Mouse (Mus musculus) limb, embryonic 11.5 days (tissue): ENCODE results near the gene Gabrd. TPM values are rescaled to one million over a fixed set of nuclear protein-coding genes. Genes with fewer than 3 reads are reported as not detected.
A peak's percentile ranks its signal among the peaks of the same experiment; 100 is the strongest.

Experiments
- ATAC-seq: fragments of 200-750 bp; cut with Nextera tagmentation; 2 replicates; pipeline ENCODE4 v1.8.0; 2017; ENCODE audit warnings: low read depth; ENCODE audit not compliant: insufficient number of reproducible peaks, low FRiP score, low TSS enrichment
- DNase-seq: peaks from one replicate; pipeline ENCODE4 v3.0.0-alpha.2; 2015; ENCODE audit warnings: low spot score
- H3K27ac ChIP-seq: fragments of 300-500 bp; sonication (generic); replicated peaks from 2 replicates; pipeline ENCODE4 v1.5.1; 2014; ENCODE audit warnings: low read depth, mild to moderate bottlenecking, low read length
- H3K27me3 ChIP-seq: fragments of 300-500 bp; sonication (generic); 2 replicates; pipeline ENCODE4 v1.6.1; 2014; ENCODE audit warnings: mild to moderate bottlenecking, low read length, mixed read lengths; ENCODE audit not compliant: control insufficient read depth, insufficient read depth
- H3K36me3 ChIP-seq: fragments of 300-500 bp; sonication (generic); 2 replicates; pipeline ENCODE4 v1.6.1; 2014; ENCODE audit warnings: mild to moderate bottlenecking, low read length, moderate library complexity, mixed read lengths; ENCODE audit not compliant: control insufficient read depth, insufficient read depth
- H3K4me1 ChIP-seq: fragments of 300-500 bp; sonication (generic); 2 replicates; pipeline ENCODE4 v1.6.1; 2014; ENCODE audit warnings: low read length, mixed read lengths; ENCODE audit not compliant: control insufficient read depth, insufficient read depth
- H3K4me2 ChIP-seq: fragments of 300-500 bp; sonication (generic); 2 replicates; pipeline ENCODE4 v1.6.1; 2014; ENCODE audit warnings: low read depth, mild to moderate bottlenecking, moderate library complexity; ENCODE audit not compliant: severe bottlenecking
- H3K4me3 ChIP-seq: fragments of 300-500 bp; sonication (generic); 2 replicates; pipeline ENCODE4 v1.5.1; 2014; ENCODE audit warnings: low read depth, low read length
- H3K9ac ChIP-seq: fragments of 300-500 bp; sonication (generic); 2 replicates; pipeline ENCODE4 v1.6.1; 2014; ENCODE audit warnings: mild to moderate bottlenecking, low read length
- H3K9me3 ChIP-seq: fragments of 300-500 bp; sonication (generic); 2 replicates; pipeline ENCODE4 v1.6.1; 2016; ENCODE audit warnings: low read length; ENCODE audit not compliant: control insufficient read depth
- WGBS: fragments of 180-500 bp; shearing (Covaris S2); extraction: QIAGEN DNeasy Blood & Tissue Kit; methylation state at CpG from one replicate; pipeline ENCODE4 v1.1.7; 2014; 5-methylcytosine and 5-hydroxymethylcytosine counted together
- polyA plus RNA-seq: library from polyadenylated mRNA; unstranded; fragments of >200 nt; fragmentation: Nextera tagmentation; extraction: Ambion mirVana; gene quantifications from 2 replicates; pipeline ENCODE4 v1.2.1, GENCODE M21; 2014

Gabrd gene
- polyA plus RNA-seq, 1 experiment from 2014 or later, result 0.08 TPM

DNA sequence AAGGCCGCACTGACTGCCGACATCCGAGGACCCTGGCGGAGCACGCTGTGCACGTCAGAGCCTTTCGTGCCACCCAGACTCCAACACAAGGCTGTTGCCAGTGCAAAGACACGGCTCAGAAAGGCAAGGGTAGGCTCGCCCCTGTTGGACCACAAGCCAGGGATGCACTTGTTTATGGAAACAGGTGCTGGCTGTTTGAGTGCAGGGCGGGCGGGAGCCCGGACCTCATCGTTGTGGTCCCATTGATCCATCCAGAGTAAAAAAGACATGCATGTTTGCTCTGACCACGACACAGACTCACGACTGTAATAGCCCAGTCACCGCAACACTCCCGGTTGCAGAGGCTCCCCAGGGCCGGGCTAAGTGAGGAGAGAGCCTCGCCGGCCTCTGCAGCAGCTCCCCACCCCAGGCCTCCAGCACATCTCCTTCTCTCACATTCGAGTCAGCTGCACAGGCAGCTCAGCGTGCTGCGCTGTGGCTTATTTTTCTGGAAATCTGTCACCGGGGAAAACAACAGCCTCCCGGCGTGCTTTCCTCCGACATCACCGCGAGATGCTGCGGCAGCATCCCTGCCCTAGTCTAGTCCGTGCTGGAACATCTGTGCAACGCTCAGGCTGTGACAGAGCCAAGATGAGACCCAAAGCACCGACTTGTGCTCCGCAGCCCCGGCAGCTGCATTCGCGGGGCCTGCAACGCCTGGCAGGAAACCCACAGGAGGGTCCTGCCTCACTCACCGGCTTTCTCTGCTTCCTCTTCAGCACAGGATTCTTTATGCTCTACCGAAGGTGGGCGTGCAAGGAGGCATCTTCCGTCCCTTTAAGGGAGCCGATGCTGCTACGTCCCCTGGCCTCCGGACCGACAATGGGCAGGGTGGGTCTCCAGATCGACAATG lies 53.0 kb downstream of the Gabrd start:
- Histone ChIP-seq H3K4me2 (peak overlapping the region; percentile 92), H3K9me3 (no peaks in the 10 kb centered on the region), H3K9ac (peak overlapping the region; percentile 67), H3K27me3 (peaks cover 19% of the 10 kb centered on the region), H3K36me3 (no peaks in the 10 kb centered on the region), H3K4me3 (peak overlapping the region; percentile 54), H3K27ac (no peak overlapping the region), H3K4me1 (peaks cover 6% of the 10 kb centered on the region; the same call in 1 of the 2 replicates)
- ATAC-seq, result peak; percentile 51; the same call in 1 of the 2 replicates
- peak; percentile 51 for DNase-seq
- 12% methylated on average over 47 of the region's 47 CpGs for WGBS

DNA sequence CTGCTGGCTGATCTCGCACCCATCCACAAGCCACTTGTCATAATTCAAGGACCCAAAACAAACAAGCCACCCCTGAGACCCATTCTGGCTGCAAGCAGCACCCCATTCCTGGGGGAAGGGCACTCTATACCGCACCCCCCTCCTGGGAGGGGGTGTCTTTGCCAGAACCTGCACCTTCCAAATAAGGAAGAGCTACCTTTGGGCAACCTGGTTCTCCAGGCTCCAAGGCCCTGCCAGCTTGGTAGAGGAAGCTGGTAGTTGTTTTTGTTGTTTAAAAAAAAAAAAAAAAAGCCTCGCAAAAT lies 53.7 kb downstream of the Gabrd start:
- H3K4me3 ChIP-seq, result peak overlapping the region; percentile 54; the same call in 1 of the 2 replicates
- WGBS, result 61% methylated on average over 3 of the region's 3 CpGs
- H3K9ac ChIP-seq, result no peak overlapping the region

DNA sequence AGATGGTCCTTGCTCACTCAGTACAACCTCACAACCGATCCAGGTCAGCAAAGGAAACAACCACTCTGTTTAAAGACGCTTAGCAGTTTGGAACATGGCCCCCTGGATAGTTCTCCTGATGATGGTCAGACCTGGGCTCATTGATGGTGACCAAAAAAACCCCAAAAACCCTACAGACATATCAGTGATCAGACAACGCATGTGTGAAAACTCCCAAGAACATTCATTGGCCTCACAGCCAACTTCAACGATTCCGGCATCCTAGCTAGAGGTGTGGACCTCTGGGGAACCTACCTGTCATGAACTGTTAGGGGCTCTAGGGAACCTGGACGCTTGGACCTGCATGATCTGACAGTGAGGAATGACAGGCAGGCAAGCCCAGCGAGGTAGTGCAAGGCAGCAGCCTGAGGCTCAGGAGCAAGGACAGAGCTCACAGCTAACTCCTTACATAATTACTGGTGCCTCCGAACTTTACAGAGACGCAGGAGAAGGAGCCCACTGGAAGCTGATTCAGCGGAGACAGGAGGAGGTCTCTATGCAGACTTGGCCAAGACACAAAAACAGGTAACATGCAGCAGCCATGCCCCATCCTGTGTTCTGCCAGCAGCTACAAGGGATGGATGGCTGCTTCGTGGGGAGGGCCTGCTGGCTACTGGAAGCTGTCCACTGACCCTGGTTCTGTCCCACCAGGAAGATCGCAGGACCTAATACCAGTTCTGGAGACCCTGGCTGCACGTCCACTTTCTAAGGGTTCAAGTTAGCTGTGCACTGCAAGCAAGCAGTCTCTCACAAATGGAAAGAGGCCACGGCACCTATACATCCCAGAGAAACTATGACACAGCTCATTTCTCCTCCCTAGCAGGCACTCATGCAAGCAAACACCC lies 54.3 kb downstream of the Gabrd start:
- Histone ChIP-seq H3K9ac (no peak overlapping the region), H3K36me3 (no peaks in the 10 kb centered on the region), H3K4me2 (no peak overlapping the region), H3K27ac (no peak overlapping the region), H3K27me3 (peaks cover 19% of the 10 kb centered on the region), H3K4me3 (no peak overlapping the region), H3K9me3 (no peaks in the 10 kb centered on the region), H3K4me1 (peaks cover 6% of the 10 kb centered on the region; the same call in 1 of the 2 replicates)
- WGBS, result 84% methylated on average over 14 of the region's 14 CpGs
- DNase-seq (no peak), ATAC-seq (no peak)

More for the DNA sequence above, 53.7 kb downstream of the Gabrd start:
- H3K4me2 ChIP-seq, result no peak overlapping the region
- DNase-seq (no peak), ATAC-seq (no peak)
- H3K36me3 ChIP-seq, result no peaks in the 10 kb centered on the region
- peaks cover 6% of the 10 kb centered on the region; the same call in 1 of the 2 replicates for H3K4me1 ChIP-seq
- H3K27me3 ChIP-seq, result peaks cover 19% of the 10 kb centered on the region
- no peaks in the 10 kb centered on the region for H3K9me3 ChIP-seq
- no peak overlapping the region for H3K27ac ChIP-seq

DNA sequence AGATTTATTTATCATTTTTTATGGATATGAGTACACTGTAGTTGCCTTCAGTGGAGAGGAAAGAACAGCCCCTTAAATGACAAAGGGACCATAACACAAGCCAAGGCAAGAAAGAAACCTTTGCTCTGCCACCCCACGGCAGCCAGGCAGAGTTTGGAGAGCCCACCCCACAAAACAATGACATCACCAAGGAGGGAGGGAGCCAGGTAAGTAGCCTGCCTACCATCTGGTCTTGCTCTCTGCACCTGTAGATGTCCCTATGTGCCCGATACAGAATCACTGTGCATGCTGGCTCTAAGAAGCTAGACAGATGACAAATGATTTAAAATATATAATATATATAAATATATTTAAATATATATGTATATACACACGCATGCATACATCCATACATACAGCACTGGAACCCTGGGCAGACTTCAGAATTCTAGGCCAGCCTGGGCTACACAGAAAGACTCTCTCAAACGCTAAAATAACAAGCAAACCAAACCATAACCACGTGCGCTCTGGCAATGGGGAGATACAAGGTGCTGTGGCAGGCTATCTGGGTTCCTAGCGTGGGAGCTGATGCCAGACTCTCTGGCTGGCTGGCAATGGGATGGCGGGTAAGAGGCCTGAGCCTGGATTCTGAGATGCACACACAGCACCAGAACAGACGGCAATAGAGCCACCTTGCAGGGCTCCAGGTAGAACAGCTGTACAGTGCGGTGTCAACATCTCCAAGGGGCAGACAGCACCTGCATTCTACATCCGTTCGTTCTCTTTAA lies 61.4 kb downstream of the Gabrd start:
- 88% methylated on average over 12 of the region's 12 CpGs for WGBS

More for the DNA sequence above, 61.4 kb downstream of the Gabrd start:
- H3K27ac ChIP-seq, result no peak overlapping the region
- no peaks in the 10 kb centered on the region for H3K36me3 ChIP-seq
- H3K4me3 ChIP-seq, result no peak overlapping the region
- H3K9ac ChIP-seq, result no peak overlapping the region
- DNase-seq (no peak), ATAC-seq (no peak)
- no peaks in the 10 kb centered on the region for H3K4me1 ChIP-seq
- H3K27me3 ChIP-seq, result no peaks in the 10 kb centered on the region
- no peak overlapping the region for H3K4me2 ChIP-seq
- no peaks in the 10 kb centered on the region for H3K9me3 ChIP-seq

Other genes with a start within 250 kb of the Gabrd start
- gene Ski, start 175.5 kb downstream of the Gabrd start, polyA plus RNA-seq, result 17.7 and 17.8 TPM in 2 replicates
- gene Faap20, start 148.3 kb downstream of the Gabrd start, polyA plus RNA-seq, result 103 and 104 TPM in 2 replicates
- gene Prkcz, start 36.8 kb downstream of the Gabrd start, polyA plus RNA-seq, result 6.3 and 9.3 TPM in 2 replicates
- gene Cfap74, start 11.1 kb upstream of the Gabrd start, polyA plus RNA-seq, result 5.1 and 6.1 TPM in 2 replicates
- not detected in 2 replicates for gene Tmem52, start 71.0 kb upstream of the Gabrd start, polyA plus RNA-seq
- 625 and 626 TPM in 2 replicates for gene Gnb1, start 93.2 kb upstream of the Gabrd start, polyA plus RNA-seq
- gene Nadk, start 164.3 kb upstream of the Gabrd start, polyA plus RNA-seq, result 99.1 and 105 TPM in 2 replicates
- gene Slc35e2, start 203.3 kb upstream of the Gabrd start, polyA plus RNA-seq, result 16.1 and 16.4 TPM in 2 replicates
- 69.4 and 79.9 TPM in 2 replicates for gene Cdk11b, start 226.7 kb upstream of the Gabrd start, polyA plus RNA-seq
- gene Gm10563, start 247.3 kb upstream of the Gabrd start, polyA plus RNA-seq, result not detected in 2 replicates